Mouse (Mus musculus) embryonic stem cell, embryonic (primary cell): ENCODE data around the gene Cnot8.

ENCODE experiments used
- CTCF ChIA-PET, 4 experiments: fragments of 300-600 bp in 2 of 4; fragments of 350-600 bp in 2 of 4; sonication (Branson Sonifier 250); formaldehyde crosslinking; loops; one replicate each; lab custom pipeline; 2022; ENCODE audit warnings: inconsistent platforms in 2 of 4; lab: Charles Lee
- POLR2A ChIA-PET, 4 experiments: fragments of 300-600 bp in 2 of 4; fragments of 350-600 bp in 2 of 4; sonication (Branson Sonifier 250); formaldehyde crosslinking; loops; one replicate each; lab custom pipeline; 2022; ENCODE audit warnings: antibody characterized with exemption in 4 of 4, inconsistent platforms in 1 of 4; lab: Charles Lee

The Cnot8 gene

GRCm38 (mm10) chr11:58097621-58098365 is 6.2 kb upstream of the Cnot8 start:
- CTCF ChIA-PET, result interaction anchor here (0.6 to 1.8 kb wide), 19 partner anchors 8 to 255 kb away, joined by 3 to 10 read pairs (median 4); no protein-coding TSS in a partner anchor
- POLR2A ChIA-PET, result interaction anchor here in 3 of 4 experiments (0.6 to 2.3 kb wide), 14 partner anchors 10 to 185 kb away, joined by 3 to 8 read pairs (median 3); no protein-coding TSS in a partner anchor

DNA sequence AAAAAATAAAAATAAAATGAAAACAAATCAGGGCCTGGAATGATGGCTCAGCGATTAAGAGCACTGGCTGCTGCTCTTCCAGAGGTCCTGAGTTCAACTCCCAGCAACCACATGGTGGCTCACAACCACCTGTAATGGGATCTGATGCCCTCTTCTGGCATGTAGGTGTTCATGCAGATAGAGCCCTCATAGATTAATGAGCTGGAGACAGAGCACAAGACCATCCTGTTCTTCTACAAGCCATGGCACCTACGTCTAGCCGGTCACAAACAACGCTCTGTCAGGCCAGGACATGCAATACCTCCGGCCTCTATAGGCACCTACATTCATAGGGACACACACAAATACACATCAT is 5.6 kb upstream of the Cnot8 start:
- CTCF ChIA-PET, result interaction anchor here (0.6 to 1.8 kb wide), 32 partner anchors 8 to 209 kb away, joined by 3 to 10 read pairs (median 4); no protein-coding TSS in a partner anchor
- POLR2A ChIA-PET, result interaction anchor here in 3 of 4 experiments (0.6 to 2.3 kb wide), 16 partner anchors 9 to 163 kb away, joined by 3 to 8 read pairs (median 3); partner anchors contain the start of gene Gemin5 (in 1 of the 3)

DNA sequence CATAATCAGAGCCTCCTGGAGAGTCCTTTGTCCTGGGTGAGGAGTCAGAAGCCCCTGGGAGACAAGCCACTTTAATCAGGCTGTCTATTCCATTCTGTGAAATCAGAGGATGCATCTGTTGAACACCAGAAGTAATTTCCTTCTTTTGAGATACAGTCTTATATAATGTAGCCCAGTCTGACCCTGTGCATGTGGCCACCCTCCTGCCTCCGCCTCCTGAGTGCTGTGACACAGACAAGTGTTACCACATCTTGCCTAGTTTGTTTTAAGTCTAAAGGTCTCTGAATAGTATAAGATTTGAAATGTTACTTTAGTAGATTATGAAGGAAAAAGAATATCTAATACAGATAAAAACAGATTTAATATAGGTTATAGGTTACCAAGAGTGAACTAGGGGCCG is 3.9 kb upstream of the Cnot8 start:
- POLR2A ChIA-PET, result interaction anchor here in 1 of 4 experiments (0.6 to 1.5 kb wide), 2 partner anchors 21 to 125 kb away, joined by 3 read pairs; no protein-coding TSS in a partner anchor

DNA sequence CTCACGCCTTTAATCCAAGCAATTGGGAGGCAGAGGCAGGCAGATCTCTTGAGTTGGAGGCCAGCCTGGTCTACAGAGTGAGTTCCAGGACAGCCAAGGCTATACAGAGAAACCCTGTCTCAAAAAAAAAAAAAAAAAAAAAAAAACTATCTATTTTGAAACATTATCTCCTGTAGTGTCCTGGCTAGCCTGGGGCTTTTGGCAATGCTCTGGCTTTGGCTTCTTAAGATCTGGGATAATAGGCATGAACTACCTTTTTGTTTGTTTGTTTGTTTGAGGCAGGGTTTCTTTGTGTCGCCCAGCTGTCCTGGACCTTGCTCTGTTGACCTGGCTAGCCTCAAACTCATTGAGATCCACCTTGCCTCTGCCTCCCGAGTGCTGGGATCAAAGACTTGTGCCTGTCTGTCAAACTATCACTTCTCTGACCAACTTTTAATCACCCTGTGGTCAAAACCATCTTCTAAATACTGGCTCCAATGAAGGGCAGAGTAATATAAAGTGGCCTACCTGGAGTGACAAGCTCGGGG is 2.7 kb upstream of the Cnot8 start:
- ChIA-PET POLR2A (interaction anchor here in 2 of 4 experiments (0.6 to 5.9 kb wide), 4 partner anchors 10 to 838 kb away, joined by 3 to 49 read pairs (median 3); partner anchors contain the start of gene Gm12248 (in 1 of the 2)), CTCF (no interaction called here)

More for the DNA sequence above, 3.9 kb upstream of the Cnot8 start:
- CTCF ChIA-PET, result no interaction called here

- ChIA-PET CTCF (no interaction called here), POLR2A (interaction anchor here in 3 of 4 experiments (0.8 to 5.9 kb wide), 48 partner anchors 8 to 311 kb away, joined by 3 to 66 read pairs (median 4); partner anchors contain the start of genes Gm12248 (in 3 of the 3), Gemin5 (in 2 of the 3) and Larp1 (in 2 of the 3))
Measured at GRCm38 (mm10) chr11:58102146-58102545, 1.8 kb upstream of the Cnot8 start.

- CTCF ChIA-PET, result interaction anchor here in 1 of 4 experiments (0.6 kb wide), 3 partner anchors 22 to 1799 kb away, joined by 3 to 4 read pairs (median 3); no protein-coding TSS in a partner anchor
Measured at GRCm38 (mm10) chr11:58102581-58103343, 1.2 kb upstream of the Cnot8 start.

GRCm38 (mm10) chr11:58103344-58103653 is 654 bp upstream of the Cnot8 start:
- POLR2A ChIA-PET, result interaction anchor here in 3 of 4 experiments (0.6 to 5.9 kb wide), 47 partner anchors 10 to 312 kb away, joined by 3 to 66 read pairs (median 5); partner anchors contain the start of genes Gm12248 (in 3 of the 3), Gemin5 (in 2 of the 3), Larp1 (in 2 of the 3) and Sh3bp5l (in 1 of the 3)
- CTCF ChIA-PET, result interaction anchor here in 1 of 4 experiments (0.6 kb wide), 1 partner anchor 23 kb away, joined by 3 read pairs; no protein-coding TSS in a partner anchor

More at GRCm38 (mm10) chr11:58102581-58103343, 1.2 kb upstream of the Cnot8 start:
- POLR2A ChIA-PET, result interaction anchor here in 3 of 4 experiments (0.6 to 5.9 kb wide), 62 partner anchors 9 to 312 kb away, joined by 3 to 66 read pairs (median 4); partner anchors contain the start of genes Gm12248 (in 3 of the 3), Gemin5 (in 2 of the 3) and Larp1 (in 2 of the 3)

DNA sequence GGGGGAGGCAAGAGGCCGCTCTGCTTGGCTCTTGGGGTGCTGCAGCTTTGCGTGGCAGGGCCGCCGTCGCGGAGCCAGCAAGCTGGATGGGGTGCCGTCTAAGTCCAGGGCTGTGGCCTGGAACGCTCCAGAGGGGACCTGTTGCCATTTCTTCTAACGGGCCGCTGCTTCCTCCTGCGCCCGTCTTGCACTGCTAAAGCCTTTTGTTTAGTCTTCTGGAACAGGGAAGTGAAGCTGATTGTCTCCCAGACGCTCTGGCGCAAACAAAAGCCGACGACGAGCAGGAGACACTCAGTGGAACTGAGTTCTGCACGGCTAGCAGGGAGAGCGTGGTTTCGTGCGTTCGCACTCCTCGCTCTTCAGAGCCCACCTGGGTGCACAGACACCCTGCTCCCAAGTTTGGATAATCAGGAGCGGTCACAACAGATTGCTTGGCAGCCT is 418 bp downstream of the Cnot8 start:
- CTCF ChIA-PET, result no interaction called here
- POLR2A ChIA-PET, result interaction anchor here (0.5 to 5.9 kb wide), 56 partner anchors 8 to 445 kb away, joined by 3 to 66 read pairs (median 4); partner anchors contain the start of genes Gemin5 (in 2 of the 4), Gm12248 (in 2 of the 4), Larp1 (in 2 of the 4) and Sh3bp5l (in 1 of the 4)

DNA sequence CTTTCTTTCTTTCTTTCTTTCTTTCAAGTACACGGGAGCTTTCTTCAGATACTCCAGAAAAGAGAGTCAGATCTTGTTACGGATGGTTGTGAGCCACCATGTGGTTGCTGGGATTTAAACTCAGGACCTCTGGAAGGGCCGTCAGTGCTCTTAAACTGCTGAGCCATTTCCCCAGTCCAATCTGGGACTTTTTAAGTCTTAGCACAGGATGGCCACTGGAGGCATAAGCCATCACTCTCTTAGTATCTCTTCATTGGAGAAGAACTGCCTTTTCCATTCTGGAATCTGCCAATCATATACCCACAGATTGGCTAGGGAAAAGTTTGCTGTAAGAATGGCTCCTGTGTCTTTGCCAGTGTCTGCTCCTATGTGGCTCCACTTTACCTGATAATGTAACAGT is 3.1 kb downstream of the Cnot8 start:
- ChIA-PET CTCF (interaction anchor here in 3 of 4 experiments (0.8 to 1.2 kb wide), 4 partner anchors 8 to 89 kb away, joined by 3 to 4 read pairs (median 3); no protein-coding TSS in a partner anchor), POLR2A (interaction anchor here in 2 of 4 experiments (0.9 to 2.1 kb wide), 20 partner anchors 9 to 328 kb away, joined by 3 to 14 read pairs (median 4); partner anchors contain the start of genes Gemin5 (in 1 of the 2), Sh3bp5l (in 1 of the 2) and Zfp672 (in 1 of the 2))

DNA sequence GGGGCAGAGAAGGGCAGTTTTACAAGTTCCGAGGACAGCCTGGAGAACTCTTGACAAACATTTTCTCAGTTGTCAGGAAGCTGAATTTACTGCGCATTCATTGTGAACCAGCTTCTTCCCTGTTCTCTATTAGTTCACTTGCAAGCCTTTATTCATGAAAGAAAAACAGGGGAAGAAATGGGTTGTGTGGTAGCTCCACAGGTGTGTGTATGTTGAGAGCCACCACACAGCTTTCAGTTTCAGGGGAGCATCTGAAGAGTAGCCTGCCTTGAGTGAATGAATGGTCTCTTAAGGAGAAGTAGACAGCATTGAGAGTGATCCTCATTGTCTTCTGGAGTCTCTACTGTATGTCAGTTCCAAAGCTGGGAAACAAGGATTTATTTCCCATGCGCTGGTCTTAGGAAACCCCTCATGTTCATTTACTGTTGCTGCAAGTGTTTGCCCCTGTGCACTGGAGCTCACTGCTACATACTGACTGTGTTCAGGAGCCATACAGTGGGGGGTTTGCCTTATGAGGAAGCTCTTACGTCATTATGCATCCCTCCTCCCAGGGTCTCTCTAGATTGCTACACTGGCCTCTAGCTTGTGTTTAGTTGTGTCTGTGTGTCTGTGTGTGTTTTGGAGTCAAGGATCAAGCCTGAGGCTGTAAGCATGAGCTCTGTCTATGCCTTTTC is 3.8 kb downstream of the Cnot8 start:
- ChIA-PET CTCF (interaction anchor here (0.6 to 1.2 kb wide), 8 partner anchors 9 to 262 kb away, joined by 3 to 9 read pairs (median 4); partner anchors contain the start of gene Gemin5 (in 1 of the 4)), POLR2A (interaction anchor here in 2 of 4 experiments (0.7 to 2.1 kb wide), 27 partner anchors 8 to 226 kb away, joined by 3 to 14 read pairs (median 3); partner anchors contain the start of genes Gemin5 (in 2 of the 2), Sh3bp5l (in 1 of the 2) and Zfp672 (in 1 of the 2))

GRCm38 (mm10) chr11:58116560-58116959 is 12.6 kb downstream of the Cnot8 start:
- CTCF ChIA-PET, result interaction anchor here in 1 of 4 experiments (0.7 kb wide), 1 partner anchor 126 kb away, joined by 5 read pairs; no protein-coding TSS in a partner anchor

DNA sequence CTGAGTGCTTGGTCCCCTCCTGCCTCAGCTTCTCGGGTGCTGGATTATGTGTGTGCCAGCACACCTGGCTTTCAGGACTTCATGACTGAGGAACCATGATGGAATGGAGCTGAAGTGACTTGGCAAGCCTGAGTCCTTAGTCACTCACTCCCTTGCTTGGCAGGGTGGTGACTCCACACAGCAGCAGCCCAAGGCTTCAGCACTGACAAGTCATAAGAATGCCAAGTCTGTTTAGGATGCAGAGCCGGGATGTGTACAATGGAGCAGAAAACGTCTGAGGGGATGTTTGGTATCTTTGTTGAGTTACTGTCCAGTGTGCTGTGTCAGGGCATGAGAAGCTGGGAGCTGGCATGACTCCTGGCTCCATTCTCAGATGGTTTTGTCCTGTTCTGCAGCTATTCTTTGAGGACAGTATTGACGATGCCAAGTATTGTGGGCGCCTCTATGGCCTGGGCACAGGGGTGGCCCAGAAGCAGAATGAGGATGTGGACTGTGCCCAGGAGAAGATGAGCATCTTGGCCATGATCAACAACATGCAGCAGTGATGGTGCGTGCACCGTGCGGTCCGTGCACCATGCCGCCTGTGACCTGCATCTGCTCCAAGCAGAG is 13.2 kb downstream of the Cnot8 start:
- ChIA-PET CTCF (no interaction called here), POLR2A (interaction anchor here in 2 of 4 experiments (0.7 to 9.1 kb wide), 6 partner anchors 9 to 19 kb away, joined by 3 to 66 read pairs (median 3); partner anchors contain the start of gene Cnot8 (in 2 of the 2))

More at GRCm38 (mm10) chr11:58116560-58116959, 12.6 kb downstream of the Cnot8 start:
- POLR2A ChIA-PET, result interaction anchor here in 2 of 4 experiments (0.7 to 9.1 kb wide), 6 partner anchors 9 to 22 kb away, joined by 3 to 66 read pairs (median 6); partner anchors contain the start of gene Cnot8 (in 2 of the 2)

- CTCF ChIA-PET, result interaction anchor here in 2 of 4 experiments (0.7 to 0.9 kb wide), 2 partner anchors 9 to 13 kb away, joined by 3 read pairs; no protein-coding TSS in a partner anchor
- POLR2A ChIA-PET, result interaction anchor here in 2 of 4 experiments (1.0 to 3.3 kb wide), 13 partner anchors 8 to 28 kb away, joined by 3 to 14 read pairs (median 5); partner anchors contain the start of gene Cnot8 (in 2 of the 2)
Measured at GRCm38 (mm10) chr11:58120655-58121054, 16.7 kb downstream of the Cnot8 start.

GRCm38 (mm10) chr11:58121351-58121750 is 17.4 kb downstream of the Cnot8 start:
- CTCF ChIA-PET, result interaction anchor here in 1 of 4 experiments (1.5 kb wide), 1 partner anchor 43 kb away, joined by 3 read pairs; no protein-coding TSS in a partner anchor

GRCm38 (mm10) chr11:58123711-58124110 is 19.8 kb downstream of the Cnot8 start:
- CTCF ChIA-PET, result interaction anchor here in 1 of 4 experiments (0.7 kb wide), 1 partner anchor 298 kb away, joined by 3 read pairs; no protein-coding TSS in a partner anchor
- POLR2A ChIA-PET, result interaction anchor here in 2 of 4 experiments (0.9 to 1.9 kb wide), 5 partner anchors 10 to 56 kb away, joined by 3 to 5 read pairs (median 3); no protein-coding TSS in a partner anchor

More at GRCm38 (mm10) chr11:58121351-58121750, 17.4 kb downstream of the Cnot8 start:
- POLR2A ChIA-PET, result interaction anchor here in 2 of 4 experiments (0.9 to 3.3 kb wide), 15 partner anchors 9 to 89 kb away, joined by 3 to 14 read pairs (median 5); partner anchors contain the start of genes Cnot8 (in 2 of the 2) and Gemin5 (in 1 of the 2)
